ENCODE assay signal across 18 mouse cellular contexts in genomic region chr12:70251210-70251884, GRCm38 (mm10). TPM values are rescaled to one million over a fixed set of nuclear protein-coding genes. Genes with fewer than 3 reads are reported as not detected.
DNase-seq lines count a peak whose midpoint lies in the region; ATAC-seq lines count a peak whose summit lies in the region.
"Had no signal": no experiment of that assay in that cellular context is flagged by ENCODE, and none has a peak within 500 bp of the region (broad histone marks: within the 10 kb centered on the region; RNA-seq: fewer than 3 reads in every experiment).

No protein-coding gene starts in this region.

- no peaks in the 10 kb centered on the region for H3K9me3 ChIP-seq in forebrain, embryonic 15.5 days
- no peaks in the 10 kb centered on the region for H3K9me3 ChIP-seq in forebrain, embryonic 12.5 days
- no peaks in the 10 kb centered on the region for H3K9me3 ChIP-seq in lung, embryonic 16.5 days (ENCODE audit: control insufficient read depth, low read length)
- H3K9me3 ChIP-seq: forebrain, embryonic 10.5 days; hindbrain, embryonic 13.5 days; limb, embryonic 10.5 days; liver, embryonic 12.5 days had no signal

- 90% methylated on average over 15 of the region's 15 CpGs for WGBS in forebrain, embryonic 15.5 days
- 85% methylated on average over 15 of the region's 15 CpGs for WGBS in forebrain, embryonic 12.5 days
- WGBS in lung, embryonic 16.5 days = 55% methylated on average over 15 of the region's 15 CpGs

- 0 out of 2 replicates have a peak overlapping the region, but pooled peaks have one; percentile 2 for H3K27ac ChIP-seq in forebrain, embryonic 15.5 days (replicated peaks)
- H3K27ac ChIP-seq in forebrain, embryonic 12.5 days = no peak overlapping the region
- H3K27ac ChIP-seq in lung, embryonic 16.5 days (ENCODE audit: low read length) = no peak overlapping the region
- H3K27ac ChIP-seq: forebrain, embryonic 10.5 days; hindbrain, embryonic 13.5 days; limb, embryonic 10.5 days; liver, embryonic 12.5 days had no signal

- DNase-seq in lung, adult 18-20 months = no peak
- DNase-seq in heart, adult 9 months (ENCODE audit: low spot score in 2 of 2) = no peak
- DNase-seq: adrenal gland, postnatal 25 days; cerebellum, adult 9-10 months; gastrocnemius, postnatal 36 days; kidney, adult 9 months; lung, postnatal 36 days had no signal

- no peaks in the 10 kb centered on the region for H3K36me3 ChIP-seq in forebrain, embryonic 15.5 days
- no peaks in the 10 kb centered on the region for H3K36me3 ChIP-seq in forebrain, embryonic 12.5 days (replicated peaks)
- no peaks in the 10 kb centered on the region for H3K36me3 ChIP-seq in lung, embryonic 16.5 days (ENCODE audit: control insufficient read depth, insufficient read depth, low read length)
- H3K36me3 ChIP-seq: forebrain, embryonic 10.5 days; limb, embryonic 10.5 days; liver, embryonic 12.5 days had no signal

- no peak overlapping the region for H3K9ac ChIP-seq in forebrain, embryonic 15.5 days (replicated peaks)
- H3K9ac ChIP-seq in forebrain, embryonic 12.5 days = no peak overlapping the region
- H3K9ac ChIP-seq in lung, embryonic 16.5 days (ENCODE audit: low read length) = no peak overlapping the region
- H3K9ac ChIP-seq: hindbrain, embryonic 13.5 days; liver, embryonic 12.5 days had no signal

- peaks cover 12% of the 10 kb centered on the region for H3K4me1 ChIP-seq in forebrain, embryonic 15.5 days
- H3K4me1 ChIP-seq in forebrain, embryonic 12.5 days = peaks cover 20% of the 10 kb centered on the region
- peaks cover 13% of the 10 kb centered on the region for H3K4me1 ChIP-seq in lung, embryonic 16.5 days (replicated peaks; ENCODE audit: control insufficient read depth, insufficient read depth, low read length)
- H3K4me1 ChIP-seq: liver, embryonic 12.5 days had no signal

- H3K4me3 ChIP-seq in forebrain, embryonic 15.5 days = no peak overlapping the region
- no peak overlapping the region for H3K4me3 ChIP-seq in forebrain, embryonic 12.5 days (replicated peaks)
- no peak overlapping the region for H3K4me3 ChIP-seq in lung, embryonic 16.5 days (ENCODE audit: low read length)
- H3K4me3 ChIP-seq: forebrain, embryonic 10.5 days; hindbrain, embryonic 13.5 days; limb, embryonic 10.5 days; liver, embryonic 12.5 days had no signal

- ATAC-seq in forebrain, embryonic 15.5 days (replicated peaks) = no peak
- ATAC-seq in forebrain, embryonic 12.5 days (ENCODE audit: low FRiP score) = no peak
- ATAC-seq in lung, embryonic 16.5 days (ENCODE audit: low read depth) = 0 out of 2 replicates have a peak, but pooled peaks have one; percentile 19
- ATAC-seq in common myeloid progenitor, adult 5-6 weeks (replicated peaks; ENCODE audit: low read depth, poor library complexity, severe bottlenecking) = peak; percentile 98
- ATAC-seq in monocyte, adult 5-6 weeks (replicated peaks; ENCODE audit: insufficient number of reproducible peaks, low FRiP score, low TSS enrichment, poor library complexity, severe bottlenecking) = peak; percentile 68; the same call in 1 of the 2 replicates
- ATAC-seq: activated CD4-positive, CD25-positive, alpha-beta regulatory T cell, adult 4 months; liver, embryonic 12.5 days; Patski had no signal

- no peaks in the 10 kb centered on the region for H3K27me3 ChIP-seq in forebrain, embryonic 15.5 days
- H3K27me3 ChIP-seq in forebrain, embryonic 12.5 days = 0 out of 2 replicates have a peak, but pooled peaks cover 4% of the 10 kb centered on the region
- H3K27me3 ChIP-seq in lung, embryonic 16.5 days (ENCODE audit: control insufficient read depth, insufficient read depth, low read depth, low read length) = no peaks in the 10 kb centered on the region
- H3K27me3 ChIP-seq: hindbrain, embryonic 13.5 days; liver, embryonic 12.5 days had no signal

- no peak overlapping the region for H3K4me2 ChIP-seq in forebrain, embryonic 15.5 days (replicated peaks)
- no peak overlapping the region for H3K4me2 ChIP-seq in forebrain, embryonic 12.5 days
- no peak overlapping the region for H3K4me2 ChIP-seq in lung, embryonic 16.5 days (ENCODE audit: low read depth, low read length)
- H3K4me2 ChIP-seq: hindbrain, embryonic 13.5 days; liver, embryonic 12.5 days had no signal

RNA-seq across cellular contexts. Expression of gene Pygl, which starts 20.1 kb away (rescaled TPM):
- polyA plus RNA-seq in forebrain, embryonic 15.5 days (2015; fragmentation: Nextera tagmentation; extraction: Ambion mirVana) = 4.1 and 6.7 TPM in 2 replicates
- 4.9 and 5.7 TPM in 2 replicates for polyA plus RNA-seq in forebrain, embryonic 12.5 days (2016; fragmentation: Nextera tagmentation; extraction: Ambion mirVana)
- polyA plus RNA-seq in lung, embryonic 16.5 days (2015; fragmentation: Nextera tagmentation; extraction: Ambion mirVana) = 85.1 and 94.2 TPM in 2 replicates
- 50.0 and 58.2 TPM in 2 replicates for total RNA-seq in common myeloid progenitor, adult 5-6 weeks (2017)
- 119 to 295 TPM (median 259 TPM) in 3 replicates for total RNA-seq in monocyte, adult 5-6 weeks (2017)

Comparison
In these comparisons a context has a peak if more than half of its experiments do, and no peak if none do; other contexts are left out.
1. ATAC-seq: peak in lung, embryonic 16.5 days (single experiment), common myeloid progenitor, adult 5-6 weeks (single experiment) and monocyte, adult 5-6 weeks (single experiment); none in forebrain, embryonic 15.5 days (single experiment) and forebrain, embryonic 12.5 days (single experiment).
2. RNA of gene Pygl, which starts 20.1 kb away (polyA plus RNA-seq): 85.1 to 94.2 TPM in lung, embryonic 16.5 days; 4.1 to 6.7 TPM in forebrain, embryonic 15.5 days and 4.9 to 5.7 TPM in forebrain, embryonic 12.5 days; every median in the first group is over 10 times any median in the second.